Mouse (Mus musculus): ENCODE measurements around the gene Reg3b. TPM values are rescaled to one million over a fixed set of nuclear protein-coding genes. Genes with fewer than 3 reads are reported as not detected.

Reg3b gene
- polyA plus RNA-seq (2012; rRNA removed), result 621 and 3,428 TPM in 2 replicates

DNA sequence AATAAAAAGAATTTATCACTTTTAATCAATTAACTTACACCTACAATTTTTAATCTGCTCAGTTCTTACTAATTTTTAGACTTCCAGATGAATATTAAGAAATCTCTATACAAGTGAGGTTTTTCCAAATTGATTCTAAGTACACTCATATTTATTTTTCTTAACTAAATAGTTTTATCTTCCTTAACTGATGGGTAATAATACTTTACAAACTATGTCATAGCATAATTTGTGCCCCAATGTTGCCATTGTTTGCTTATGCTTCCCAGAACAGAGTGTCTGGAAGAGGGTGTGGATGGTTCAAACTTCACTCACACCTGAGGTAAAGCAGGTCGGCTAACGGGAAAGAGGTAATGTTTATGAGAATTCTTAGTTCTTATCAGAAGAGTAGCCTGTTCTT, at the start of gene Reg3b:
TSS of gene Reg3b (plus strand) at position 301 of the 400 bp plus-strand sequence.
- no peaks in the 10 kb centered on the region; the same call in 1 of the 2 replicates for H3K36me3 ChIP-seq (ENCODE audit: control insufficient read depth, insufficient read depth, low read length)
- peaks cover 7% of the 10 kb centered on the region; the same call in 1 of the 2 replicates for H3K4me1 ChIP-seq (ENCODE audit: control insufficient read depth, insufficient read depth, insufficient read length, low read length)
- no peak within 1 kb of the TSS for H3K27ac ChIP-seq (ENCODE audit: insufficient read depth, low read depth, low read length)
- no peaks in the 10 kb centered on the region for H3K27me3 ChIP-seq (ENCODE audit: control insufficient read depth, insufficient read depth, low read length)
- 15% methylated on average over 2 of the region's 2 CpGs for WGBS
- TF ChIP-seq CTCF (IDR thresholded peaks at IDR 0.05; ENCODE audit: extremely low read depth, insufficient read length, insufficient replicate concordance, low read depth, low read length), result no peak
- no peak for TF ChIP-seq POLR2A (IDR thresholded peaks at IDR 0.05; ENCODE audit: low read depth, low read length)
- H3K4me3 ChIP-seq (ENCODE audit: low read depth, low read length), result no peak within 1 kb of the TSS; the same call in 1 of the 2 replicates

DNA sequence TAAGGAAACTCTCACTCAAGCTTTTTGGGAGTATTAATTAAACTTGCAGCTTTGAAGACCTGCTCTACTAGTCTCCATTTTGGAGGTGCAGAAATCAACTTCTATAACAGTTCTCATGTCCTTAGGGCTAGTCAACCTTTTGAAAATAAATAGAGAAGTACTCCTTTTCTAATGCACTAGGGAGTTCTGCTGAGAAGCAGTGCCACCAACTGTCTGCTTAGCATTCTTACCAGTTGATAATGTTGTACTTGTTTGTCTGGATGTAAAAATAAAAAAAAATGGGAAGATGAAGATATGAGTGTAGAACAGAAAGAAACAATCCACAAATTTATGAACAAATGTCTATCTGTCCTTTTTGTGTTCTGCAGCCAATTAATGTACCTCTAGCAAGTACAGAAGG, 42.7 kb upstream of the Reg3b start:
- Histone ChIP-seq H3K4me1 (ENCODE audit: control insufficient read depth, insufficient read depth, insufficient read length, low read length) (no peaks in the 10 kb centered on the region), H3K27ac (ENCODE audit: insufficient read depth, low read depth, low read length) (no peak overlapping the region), H3K36me3 (ENCODE audit: control insufficient read depth, insufficient read depth, low read length) (no peaks in the 10 kb centered on the region), H3K4me3 (ENCODE audit: low read depth, low read length) (no peak overlapping the region), H3K27me3 (ENCODE audit: control insufficient read depth, insufficient read depth, low read length) (no peaks in the 10 kb centered on the region)
- TF ChIP-seq POLR2A (IDR thresholded peaks at IDR 0.05; ENCODE audit: low read depth, low read length), result no peak
- no peak for TF ChIP-seq CTCF (IDR thresholded peaks at IDR 0.05; ENCODE audit: extremely low read depth, insufficient read length, insufficient replicate concordance, low read depth, low read length)

GRCm38 (mm10) chr6:78329166-78329565, 41.3 kb upstream of the Reg3b start:
- Histone ChIP-seq H3K4me3 (ENCODE audit: low read depth, low read length) (no peak overlapping the region), H3K4me1 (ENCODE audit: control insufficient read depth, insufficient read depth, insufficient read length, low read length) (no peaks in the 10 kb centered on the region), H3K36me3 (ENCODE audit: control insufficient read depth, insufficient read depth, low read length) (no peaks in the 10 kb centered on the region), H3K27me3 (ENCODE audit: control insufficient read depth, insufficient read depth, low read length) (no peaks in the 10 kb centered on the region), H3K27ac (ENCODE audit: insufficient read depth, low read depth, low read length) (no peak overlapping the region)
- WGBS, result 72% methylated on average over 2 of the region's 2 CpGs
- TF ChIP-seq POLR2A (IDR thresholded peaks at IDR 0.05; ENCODE audit: low read depth, low read length) (no peak), CTCF (IDR thresholded peaks at IDR 0.05; ENCODE audit: extremely low read depth, insufficient read length, insufficient replicate concordance, low read depth, low read length) (no peak)

GRCm38 (mm10) chr6:78331919-78332569, 38.4 kb upstream of the Reg3b start:
- no peaks in the 10 kb centered on the region for H3K27me3 ChIP-seq (ENCODE audit: control insufficient read depth, insufficient read depth, low read length)
- TF ChIP-seq POLR2A (IDR thresholded peaks at IDR 0.05; ENCODE audit: low read depth, low read length), result no peak
- TF ChIP-seq CTCF (IDR thresholded peaks at IDR 0.05; ENCODE audit: extremely low read depth, insufficient read length, insufficient replicate concordance, low read depth, low read length), result no peak
- 12% methylated on average over 7 of the region's 7 CpGs for WGBS
- H3K27ac ChIP-seq (ENCODE audit: insufficient read depth, low read depth, low read length), result no peak overlapping the region
- no peaks in the 10 kb centered on the region for H3K36me3 ChIP-seq (ENCODE audit: control insufficient read depth, insufficient read depth, low read length)
- H3K4me1 ChIP-seq (ENCODE audit: control insufficient read depth, insufficient read depth, insufficient read length, low read length), result no peaks in the 10 kb centered on the region
- H3K4me3 ChIP-seq (ENCODE audit: low read depth, low read length), result no peak overlapping the region

DNA sequence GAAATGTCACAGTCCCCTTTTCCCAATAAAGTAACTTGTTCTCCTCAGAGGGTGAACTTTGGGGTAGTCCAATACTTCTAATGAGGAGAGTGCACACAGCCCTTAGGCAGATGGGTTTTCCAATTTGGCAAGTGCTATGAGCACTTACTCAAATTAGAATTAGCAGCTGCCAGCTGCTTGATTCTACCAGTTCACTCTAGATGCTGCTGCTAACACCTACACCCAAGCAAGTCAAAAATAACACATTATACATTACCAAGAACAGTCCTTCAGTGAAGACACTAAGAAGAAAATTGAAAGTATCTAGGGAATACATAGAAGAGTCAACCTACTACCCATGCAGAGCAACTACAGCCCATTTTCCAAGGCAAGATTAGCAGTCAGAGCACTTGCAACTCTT, 30.2 kb upstream of the Reg3b start:
- Histone ChIP-seq H3K4me1 (ENCODE audit: control insufficient read depth, insufficient read depth, insufficient read length, low read length) (no peaks in the 10 kb centered on the region), H3K27ac (ENCODE audit: insufficient read depth, low read depth, low read length) (no peak overlapping the region), H3K36me3 (ENCODE audit: control insufficient read depth, insufficient read depth, low read length) (no peaks in the 10 kb centered on the region), H3K4me3 (ENCODE audit: low read depth, low read length) (no peak overlapping the region), H3K27me3 (ENCODE audit: control insufficient read depth, insufficient read depth, low read length) (no peaks in the 10 kb centered on the region)
- TF ChIP-seq POLR2A (IDR thresholded peaks at IDR 0.05; ENCODE audit: low read depth, low read length) (no peak), CTCF (IDR thresholded peaks at IDR 0.05; ENCODE audit: extremely low read depth, insufficient read length, insufficient replicate concordance, low read depth, low read length) (no peak)

DNA sequence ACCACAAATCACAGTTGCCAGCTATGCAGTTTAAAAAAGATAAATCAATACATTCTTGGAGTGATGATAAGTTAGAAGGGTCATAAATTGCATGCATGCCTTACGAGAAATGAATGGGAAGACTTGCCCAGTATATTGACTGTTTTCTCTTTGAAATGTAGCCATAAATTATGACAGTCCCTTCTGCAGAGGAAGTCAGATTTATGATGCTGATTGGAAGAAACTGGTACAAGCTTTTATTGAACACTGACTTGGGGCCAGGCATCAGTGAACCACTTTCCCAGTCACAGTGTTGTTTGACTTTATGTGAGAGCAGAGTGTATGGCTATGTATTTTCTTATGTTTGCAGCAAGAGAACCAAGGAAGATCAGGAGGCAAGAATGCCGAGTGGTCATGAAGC, 28.8 kb upstream of the Reg3b start:
- WGBS, result 37% methylated on average over 2 of the region's 2 CpGs

DNA sequence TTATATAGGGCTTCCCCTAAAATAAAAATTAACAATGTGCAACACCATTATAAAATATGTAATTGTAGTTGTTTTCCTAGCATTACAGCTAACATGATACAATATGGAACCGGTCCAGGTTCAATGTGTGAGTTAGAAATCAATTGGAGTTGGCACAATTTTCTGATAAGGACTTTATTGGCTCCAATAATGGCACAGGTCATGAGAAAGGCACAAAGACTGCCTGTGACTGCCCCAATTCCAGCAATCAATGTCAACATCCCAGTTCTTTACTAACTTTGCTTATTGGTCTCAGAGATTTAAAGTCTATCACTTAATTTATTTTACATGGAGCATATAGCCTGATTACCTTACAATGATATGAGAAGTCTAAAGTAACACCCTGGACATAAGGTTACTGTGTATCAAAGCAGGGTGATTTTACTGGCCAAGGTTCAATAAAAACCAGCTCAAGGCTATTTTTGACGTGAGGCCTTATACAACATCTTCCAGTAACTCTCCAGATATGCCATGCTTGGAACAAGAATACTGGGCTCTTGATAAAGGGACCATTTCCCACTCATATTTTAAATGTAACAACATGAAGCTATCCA, 8.4 kb upstream of the Reg3b start:
- peaks cover 5% of the 10 kb centered on the region; the same call in 1 of the 2 replicates for H3K4me1 ChIP-seq (ENCODE audit: control insufficient read depth, insufficient read depth, insufficient read length, low read length)
- TF ChIP-seq POLR2A (IDR thresholded peaks at IDR 0.05; ENCODE audit: low read depth, low read length), result no peak
- TF ChIP-seq CTCF (IDR thresholded peaks at IDR 0.05; ENCODE audit: extremely low read depth, insufficient read length, insufficient replicate concordance, low read depth, low read length), result no peak
- no peak overlapping the region for H3K4me3 ChIP-seq (ENCODE audit: low read depth, low read length)
- WGBS, result 10% methylated on average over 2 of the region's 2 CpGs
- H3K27ac ChIP-seq (ENCODE audit: insufficient read depth, low read depth, low read length), result no peak overlapping the region
- H3K27me3 ChIP-seq (ENCODE audit: control insufficient read depth, insufficient read depth, low read length), result no peaks in the 10 kb centered on the region
- no peaks in the 10 kb centered on the region for H3K36me3 ChIP-seq (ENCODE audit: control insufficient read depth, insufficient read depth, low read length)

More for the DNA sequence above, 28.8 kb upstream of the Reg3b start:
- H3K27me3 ChIP-seq (ENCODE audit: control insufficient read depth, insufficient read depth, low read length), result no peaks in the 10 kb centered on the region
- TF ChIP-seq CTCF (IDR thresholded peaks at IDR 0.05; ENCODE audit: extremely low read depth, insufficient read length, insufficient replicate concordance, low read depth, low read length) (no peak), POLR2A (IDR thresholded peaks at IDR 0.05; ENCODE audit: low read depth, low read length) (no peak)
- no peaks in the 10 kb centered on the region for H3K4me1 ChIP-seq (ENCODE audit: control insufficient read depth, insufficient read depth, insufficient read length, low read length)
- H3K36me3 ChIP-seq (ENCODE audit: control insufficient read depth, insufficient read depth, low read length), result no peaks in the 10 kb centered on the region
- H3K27ac ChIP-seq (ENCODE audit: insufficient read depth, low read depth, low read length), result no peak overlapping the region
- H3K4me3 ChIP-seq (ENCODE audit: low read depth, low read length), result no peak overlapping the region
